In the genomic region with DNA sequence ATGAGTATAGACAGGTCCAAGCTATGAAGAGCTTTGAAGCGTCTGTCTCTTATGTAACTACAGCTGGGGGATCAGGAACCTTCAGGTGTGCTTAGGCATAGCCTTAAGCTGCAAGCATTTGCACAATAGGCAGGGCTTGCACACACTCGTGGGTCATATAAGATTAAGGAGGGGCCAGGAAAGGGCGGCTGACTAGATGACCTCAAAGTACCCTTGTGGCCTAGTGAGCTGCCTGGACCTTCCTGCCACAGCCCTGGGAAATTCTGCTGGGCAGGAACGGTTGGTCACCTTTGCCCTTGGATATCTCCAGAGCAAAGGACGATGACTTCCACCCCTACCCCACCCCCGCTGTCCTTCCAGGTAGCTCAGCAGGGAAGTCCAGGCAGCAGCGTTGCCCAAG, we compare ENCODE assay signal across 10 mouse cellular contexts. TPM values are rescaled to one million over a fixed set of nuclear protein-coding genes. Genes with fewer than 3 reads are reported as not detected.
A peak's percentile ranks its signal among the peaks of the same experiment; 100 is the strongest.
DNase-seq lines count a peak whose midpoint lies in the region; ATAC-seq and TF ChIP-seq lines count a peak whose summit lies in the region.
"Had no signal": no experiment of that assay in that cellular context is flagged by ENCODE, and none has a peak within 500 bp of the region (broad histone marks: within the 10 kb centered on the region; RNA-seq: fewer than 3 reads in every experiment).

No protein-coding gene starts in this region.

- TF ChIP-seq POLR2A in limb, embryonic 14.5 days (IDR thresholded peaks at IDR 0.05; ENCODE audit: borderline replicate concordance, extremely low read depth, insufficient read depth, insufficient read length): no peak

- H3K9me3 ChIP-seq in limb, embryonic 14.5 days (ENCODE audit: control insufficient read depth, low read length): no peaks in the 10 kb centered on the region
- H3K9me3 ChIP-seq: neural tube, embryonic 13.5 days had no signal

- no peak overlapping the region for H3K9ac ChIP-seq in limb, embryonic 14.5 days (ENCODE audit: low read depth, low read length, severe bottlenecking)
- H3K9ac ChIP-seq: neural tube, embryonic 13.5 days had no signal

- peak overlapping the region; percentile 62 for H3K27ac ChIP-seq in limb, embryonic 14.5 days (replicated peaks; ENCODE audit: low read depth, low read length)
- H3K27ac ChIP-seq: neural tube, embryonic 13.5 days had no signal

- H3K27me3 ChIP-seq in limb, embryonic 14.5 days (ENCODE audit: control insufficient read depth, insufficient read depth, low read length): no peaks in the 10 kb centered on the region

- H3K36me3 ChIP-seq in limb, embryonic 14.5 days (ENCODE audit: control insufficient read depth, insufficient read depth, low read length): no peaks in the 10 kb centered on the region
- H3K36me3 ChIP-seq: neural tube, embryonic 13.5 days had no signal

- H3K4me3 ChIP-seq in limb, embryonic 14.5 days (replicated peaks; ENCODE audit: low read length): no peak overlapping the region
- H3K4me3 ChIP-seq: neural tube, embryonic 13.5 days had no signal

- WGBS in limb, embryonic 14.5 days: 39% methylated on average over 7 of the region's 7 CpGs

- H3K4me2 ChIP-seq in limb, embryonic 14.5 days (replicated peaks; ENCODE audit: low read depth, low read length, severe bottlenecking): peak overlapping the region; percentile 31; the same call in 1 of the 2 replicates

- ATAC-seq in limb, embryonic 14.5 days (ENCODE audit: low FRiP score, low read depth): no peak; the same call in 1 of the 2 replicates

- H3K4me1 ChIP-seq in limb, embryonic 14.5 days (ENCODE audit: control insufficient read depth, insufficient read depth, low read length): peaks cover 23% of the 10 kb centered on the region

- peak; percentile 41 for DNase-seq in adrenal gland, adult 2 months
- DNase-seq in adrenal gland, postnatal 25 days: no peak
- DNase-seq in urinary bladder, postnatal 14 days (ENCODE audit: low spot score): peak; percentile 36
- DNase-seq in urinary bladder, adult 2 months (ENCODE audit: low spot score): no peak
- DNase-seq in limb, embryonic 14.5 days (ENCODE audit: low spot score): no peak
- peak; percentile 77 for DNase-seq in retina, adult 2 months (ENCODE audit: low read depth, low spot score)
- no peak for DNase-seq in adipocyte (ENCODE audit: low spot score)
- DNase-seq in ovary, postnatal 10 days (ENCODE audit: low spot score): no peak

RNA-seq across cellular contexts. Expression of gene Ldha, which starts 1.8 kb away (rescaled TPM):
- total RNA-seq in adrenal gland, adult 2 months (2021): 100 to 1,000 TPM; 381 to 429 TPM
- 178 and 230 TPM in 2 replicates for polyA plus RNA-seq in adrenal gland, adult 2 months (2012; rRNA removed)
- total RNA-seq in adrenal gland, postnatal 25 days (2021): 283 and 320 TPM in 2 replicates
- 354 and 368 TPM in 2 replicates for polyA plus RNA-seq in urinary bladder, adult 2 months (2012; rRNA removed)
- 692 and 736 TPM in 2 replicates for polyA plus RNA-seq in limb, embryonic 14.5 days (2012; rRNA removed)
- 1,461 and 1,594 TPM in 2 replicates for polyA plus RNA-seq in limb, embryonic 14.5 days (2014; fragmentation: Nextera tagmentation; extraction: Ambion mirVana)

RNA-seq across cellular contexts. Expression of gene Ldhc, which starts 21.6 kb away (rescaled TPM):
- total RNA-seq in adrenal gland, adult 2 months (2021): not detected
- polyA plus RNA-seq in adrenal gland, adult 2 months (2012; rRNA removed): not detected in 2 replicates
- not detected in 2 replicates for total RNA-seq in adrenal gland, postnatal 25 days (2021)
- not detected in 2 replicates for polyA plus RNA-seq in urinary bladder, adult 2 months (2012; rRNA removed)
- 0.06 TPM in 1 of 2 replicates, not detected in the other for polyA plus RNA-seq in limb, embryonic 14.5 days (2012; rRNA removed)
- polyA plus RNA-seq in limb, embryonic 14.5 days (2014; fragmentation: Nextera tagmentation; extraction: Ambion mirVana): not detected in 2 replicates
- total RNA-seq: common myeloid progenitor, adult 5-6 weeks had no signal
- polyA plus RNA-seq: neural tube, embryonic 13.5 days had no signal

RNA-seq across cellular contexts. Expression of gene Gtf2h1, which starts 43.5 kb away (rescaled TPM):
- 10 to 100 TPM; 30.4 to 46.7 TPM for total RNA-seq in adrenal gland, adult 2 months (2021)
- 4.9 and 8.5 TPM in 2 replicates for polyA plus RNA-seq in adrenal gland, adult 2 months (2012; rRNA removed)
- 33.3 and 40.1 TPM in 2 replicates for total RNA-seq in adrenal gland, postnatal 25 days (2021)
- polyA plus RNA-seq in urinary bladder, adult 2 months (2012; rRNA removed): 27.8 and 30.3 TPM in 2 replicates
- polyA plus RNA-seq in limb, embryonic 14.5 days (2012; rRNA removed): 24.3 and 34.2 TPM in 2 replicates
- polyA plus RNA-seq in limb, embryonic 14.5 days (2014; fragmentation: Nextera tagmentation; extraction: Ambion mirVana): 53.1 and 53.5 TPM in 2 replicates

RNA-seq across cellular contexts. Expression of gene Hps5, which starts 43.6 kb away (rescaled TPM):
- total RNA-seq in adrenal gland, adult 2 months (2021): 10 to 100 TPM; 20.1 to 23.9 TPM
- 11.2 and 11.3 TPM in 2 replicates for polyA plus RNA-seq in adrenal gland, adult 2 months (2012; rRNA removed)
- total RNA-seq in adrenal gland, postnatal 25 days (2021): 27.6 and 34.3 TPM in 2 replicates
- polyA plus RNA-seq in urinary bladder, adult 2 months (2012; rRNA removed): 22.3 and 23.1 TPM in 2 replicates
- polyA plus RNA-seq in limb, embryonic 14.5 days (2012; rRNA removed): 34.2 and 36.5 TPM in 2 replicates
- polyA plus RNA-seq in limb, embryonic 14.5 days (2014; fragmentation: Nextera tagmentation; extraction: Ambion mirVana): 20.6 and 23.6 TPM in 2 replicates

Comparison
In these comparisons a context has a peak if more than half of its experiments do, and no peak if none do; other contexts are left out.
1. DNase-seq: peak in adrenal gland, adult 2 months (single experiment), urinary bladder, postnatal 14 days (single experiment) and retina, adult 2 months (single experiment); none in adrenal gland, postnatal 25 days (single experiment), urinary bladder, adult 2 months (single experiment), limb, embryonic 14.5 days (single experiment), adipocyte (single experiment) and ovary, postnatal 10 days (single experiment).